Mouse (Mus musculus): ENCODE data around the gene Krt16.
A peak's percentile ranks its signal among the peaks of the same experiment; 100 is the strongest.
"Not testable (repeated sequence)": the region's sequence is repeated elsewhere in the genome, so short reads cannot be mapped to it uniquely, and the experiment has no call there.

Gene Krt16

DNA sequence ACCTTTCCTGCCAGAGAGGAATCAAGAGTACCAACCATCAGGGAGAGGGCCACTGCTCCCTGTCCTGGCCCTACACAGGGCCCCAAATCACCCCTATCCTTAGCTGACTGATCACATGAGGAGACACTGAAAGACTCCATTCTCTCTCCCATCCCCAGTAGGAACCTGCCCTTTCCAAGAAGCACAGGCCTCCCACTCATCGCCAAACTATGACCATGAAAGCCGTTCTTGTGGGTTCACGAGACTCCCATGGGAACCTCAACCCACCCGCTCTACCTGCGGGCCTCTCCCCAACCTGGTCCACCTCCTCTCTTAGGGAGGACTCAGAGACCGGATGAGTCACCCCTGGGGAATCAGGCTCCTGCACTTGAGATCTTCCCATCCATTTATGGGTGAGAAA lies 6.8 kb upstream of the Krt16 start:
- no peak for DNase-seq (ENCODE audit: low read depth)

DNA sequence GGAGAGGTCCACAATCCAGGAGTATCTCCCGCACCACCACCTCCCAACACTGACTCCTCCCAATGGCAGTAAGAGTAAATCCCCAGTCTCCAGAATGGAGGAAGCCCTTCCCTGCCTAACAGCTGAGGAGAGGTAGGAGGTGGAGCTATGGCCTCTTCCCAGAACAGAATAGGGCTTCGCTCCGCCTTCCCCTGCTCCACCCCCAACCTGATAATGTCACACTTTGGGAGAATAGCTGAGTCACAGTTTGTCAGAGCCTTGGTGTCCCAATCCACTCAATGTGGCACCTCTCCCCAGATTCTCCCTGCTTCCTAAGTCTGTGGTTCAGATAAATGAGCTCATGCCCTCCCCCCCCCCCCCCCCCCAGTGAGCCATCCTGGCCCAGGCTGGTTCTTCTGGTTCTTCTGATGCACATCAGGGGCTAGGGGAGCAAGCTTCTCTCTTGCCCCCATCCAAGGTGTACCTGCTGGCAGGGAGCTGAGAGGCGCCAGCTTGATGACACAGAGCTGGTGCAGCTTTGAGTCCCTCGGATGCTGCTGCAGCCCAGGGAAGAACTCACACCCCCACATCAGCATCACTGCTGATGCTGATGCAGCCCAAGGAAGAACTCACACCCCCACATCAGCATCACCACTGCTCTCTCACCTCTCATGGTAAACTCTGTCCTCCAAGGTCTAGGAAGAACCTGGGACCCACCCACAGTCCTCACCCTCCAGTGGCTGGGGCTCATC lies 5.8 kb upstream of the Krt16 start:
- peak; percentile 29 for DNase-seq (ENCODE audit: low read depth)

DNA sequence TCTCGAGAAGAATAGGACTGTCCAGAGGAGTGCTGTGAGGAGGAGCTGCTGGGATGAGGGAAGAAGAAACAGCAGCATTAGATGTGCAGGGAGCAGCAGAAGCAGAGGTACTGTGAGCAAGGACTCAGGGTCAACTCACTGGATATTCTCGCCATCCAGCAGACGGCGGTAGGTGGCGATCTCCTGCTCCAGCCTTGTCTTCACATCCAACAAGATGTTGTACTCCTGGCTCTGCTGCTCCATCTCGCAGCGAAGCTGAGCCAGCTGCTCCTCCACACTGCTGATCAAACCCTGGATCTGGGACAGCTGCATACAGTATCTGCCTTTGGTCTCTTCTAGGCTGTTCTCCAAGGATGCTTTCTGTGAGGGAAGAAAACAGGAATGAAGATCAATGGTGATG lies 2.2 kb downstream of the Krt16 start:
- DNase-seq (ENCODE audit: low read depth), result not testable (repeated sequence)

DNA sequence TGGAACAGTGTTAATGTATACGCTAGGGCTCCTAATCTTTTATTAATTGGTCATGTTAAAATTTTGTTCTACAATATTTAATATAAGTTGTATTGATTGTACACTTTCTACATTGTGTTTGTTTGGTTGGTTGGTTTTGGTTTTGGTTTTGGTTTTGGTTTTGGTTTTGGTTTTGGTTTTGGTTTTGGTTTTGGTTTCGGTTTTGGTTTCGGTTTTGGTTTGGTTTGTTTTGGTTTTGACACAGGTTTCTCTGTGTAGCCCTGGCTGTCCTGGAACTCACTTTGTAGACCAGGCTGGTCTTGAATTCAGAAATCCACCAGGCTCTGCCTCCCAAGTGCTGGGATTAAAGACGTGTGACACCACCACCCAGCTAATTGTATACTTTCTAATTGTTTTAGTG lies 8.4 kb downstream of the Krt16 start:
- DNase-seq (ENCODE audit: low read depth), result not testable (repeated sequence)

DNA sequence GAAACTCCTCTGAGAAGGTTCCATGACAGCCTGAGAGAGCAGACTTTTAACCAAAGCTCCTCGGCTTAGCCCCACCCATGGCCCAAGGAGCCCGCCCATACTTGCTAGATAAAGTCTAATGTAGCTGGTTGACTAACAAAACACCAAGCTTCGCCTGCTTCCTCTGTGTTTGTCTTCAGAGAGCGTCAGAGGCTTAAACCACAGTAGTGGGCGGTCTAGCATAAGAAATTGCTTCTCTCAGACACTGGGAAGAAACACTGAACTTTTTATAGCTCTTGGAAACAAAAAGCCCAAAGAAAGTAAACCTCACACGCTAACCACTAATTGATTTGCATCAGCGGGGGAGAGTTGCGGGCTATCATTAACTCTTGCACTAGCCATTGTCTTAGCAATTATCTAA lies 27.0 kb downstream of the Krt16 start:
- DNase-seq (ENCODE audit: low read depth), result no peak

DNA sequence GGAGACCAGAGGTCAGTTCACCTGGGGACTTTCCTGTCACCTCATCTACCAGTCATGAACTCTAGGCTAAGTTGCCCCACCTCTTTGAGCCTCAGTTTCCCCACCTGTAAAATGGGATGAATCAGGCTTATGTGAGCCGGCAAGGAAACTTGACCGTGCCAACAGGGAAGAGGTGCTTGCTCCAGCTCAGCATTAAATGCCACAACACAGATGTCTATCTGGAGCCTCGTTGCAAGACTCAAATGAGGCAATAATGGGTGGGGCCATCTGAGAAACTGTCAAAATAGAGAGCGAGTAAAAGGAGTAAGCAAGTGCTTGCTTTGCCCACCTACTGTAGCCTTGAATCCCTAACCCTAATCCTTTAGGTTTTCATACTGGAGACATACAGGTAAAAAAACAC lies 29.4 kb downstream of the Krt16 start:
- no peak for DNase-seq (ENCODE audit: low read depth)

DNA sequence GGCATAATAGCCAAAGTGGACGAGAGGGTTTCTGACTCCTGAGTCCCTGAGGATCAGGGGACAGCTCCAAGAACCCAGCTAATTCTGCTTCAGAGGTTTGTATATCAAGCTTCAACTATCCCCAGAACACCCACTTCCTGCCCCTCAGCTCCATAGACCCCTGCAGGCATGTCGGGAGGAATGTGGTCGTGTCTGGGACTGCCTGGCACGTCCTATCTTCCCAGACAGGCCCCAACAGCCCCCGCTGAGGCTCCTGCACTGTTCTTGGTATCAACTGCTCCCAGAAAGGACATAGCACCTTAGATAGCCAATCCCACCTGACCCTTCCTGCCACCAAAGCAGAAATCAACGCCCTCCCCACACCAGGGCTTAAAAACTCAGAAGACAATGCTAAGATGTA lies 40.2 kb downstream of the Krt16 start:
- DNase-seq (ENCODE audit: low read depth), result no peak

DNA sequence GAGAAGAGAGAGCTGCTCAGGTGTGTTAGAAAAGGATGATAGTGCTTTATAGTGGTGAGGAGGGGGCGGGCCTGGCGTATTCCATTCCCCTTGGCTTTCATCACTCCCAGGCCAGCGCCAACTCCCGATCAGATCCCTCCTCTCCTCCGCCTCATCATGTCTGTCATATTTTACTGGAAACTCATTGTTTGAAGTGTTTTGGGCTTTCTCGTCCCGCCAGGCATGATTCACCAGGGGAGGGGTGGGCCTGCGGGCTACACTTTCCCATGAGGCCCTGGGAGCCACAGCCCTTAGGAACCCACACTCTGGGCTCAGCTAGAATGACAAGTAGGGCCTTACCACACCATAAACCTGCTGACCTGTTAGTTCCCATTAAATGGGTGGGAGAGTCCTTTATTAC lies 41.2 kb downstream of the Krt16 start, which contains the start of gene Krt14:
Gene Krt14, minus strand, starts transcription at position 51 of the 400 bp plus-strand sequence.
- DNase-seq (ENCODE audit: low read depth), result no peak

DNA sequence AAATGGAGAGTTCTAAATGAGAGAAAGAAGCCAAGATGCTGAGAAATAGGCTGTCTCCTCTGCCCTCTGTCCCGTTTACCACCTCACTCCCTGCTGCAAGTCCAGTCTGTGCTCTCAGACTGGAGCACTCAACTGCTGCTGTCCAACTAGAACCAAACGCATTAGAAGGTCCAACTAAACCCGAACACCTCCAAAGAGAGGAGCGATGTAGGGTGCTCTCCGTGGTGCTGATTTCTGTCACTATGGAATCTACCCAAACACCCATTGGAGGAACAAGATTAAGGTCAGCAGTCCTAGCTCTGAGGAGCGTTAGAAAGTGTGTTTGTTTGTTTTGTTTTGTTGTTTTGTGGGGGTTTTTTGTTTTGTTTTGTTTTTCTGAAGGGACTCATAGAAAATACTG lies 45.3 kb downstream of the Krt16 start:
- DNase-seq (ENCODE audit: low read depth), result peak; percentile 7

DNA sequence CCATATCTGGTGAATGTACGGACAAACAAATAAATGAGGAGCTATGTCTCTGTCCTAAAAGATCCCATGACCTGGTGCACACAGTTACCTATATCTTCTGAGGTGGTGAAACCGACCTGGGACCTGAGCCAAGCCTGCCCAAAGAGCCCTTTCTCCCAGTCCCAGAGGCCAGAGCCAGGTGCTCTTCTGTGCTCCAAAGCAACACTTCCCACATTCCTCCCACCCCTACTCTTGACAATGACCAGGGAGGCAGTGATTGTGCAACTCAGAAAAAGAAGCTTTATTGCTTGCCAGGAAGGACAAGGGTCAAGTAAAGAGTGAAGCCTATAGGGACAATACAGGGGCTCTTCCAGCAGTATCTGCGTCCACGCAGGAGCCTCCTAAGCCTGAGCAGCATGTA lies 45.8 kb downstream of the Krt16 start:
- DNase-seq (ENCODE audit: low read depth), result no peak

DNA sequence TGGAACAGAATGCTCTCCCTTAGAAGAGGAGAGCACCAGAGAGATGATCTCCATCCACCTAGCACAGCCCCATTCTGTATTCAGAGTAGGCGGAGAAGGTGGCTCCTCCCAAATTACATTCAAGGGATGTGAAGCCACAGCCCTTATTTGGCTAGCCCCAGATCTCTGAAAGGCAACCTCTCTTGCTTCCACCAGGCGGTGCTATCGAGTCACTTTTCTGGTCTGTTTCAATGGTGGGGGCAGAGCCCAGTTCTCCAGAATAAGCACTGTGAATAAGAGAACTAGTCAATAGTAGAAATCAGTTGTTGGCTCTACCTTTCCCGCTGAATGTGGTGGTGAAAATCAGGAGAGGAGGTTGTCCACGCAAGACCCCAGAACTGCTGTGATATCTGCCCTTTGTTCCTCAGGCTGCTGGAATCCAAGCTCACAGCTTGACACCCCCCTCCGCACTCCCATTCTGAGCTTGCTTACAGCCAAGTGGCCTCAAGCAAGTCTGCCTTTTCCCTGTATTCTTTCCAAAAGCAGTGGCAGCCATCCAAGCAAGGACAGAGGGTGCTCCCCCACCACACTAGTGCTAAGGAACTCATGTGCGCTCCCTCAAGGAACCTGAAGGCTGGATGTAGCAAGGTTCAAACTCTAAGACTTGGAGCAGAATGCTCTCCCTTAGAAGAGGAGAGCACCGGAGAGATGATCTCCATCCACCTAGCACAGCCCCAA lies 48.4 kb downstream of the Krt16 start:
- peak; percentile 20 for DNase-seq (ENCODE audit: low read depth)

DNA sequence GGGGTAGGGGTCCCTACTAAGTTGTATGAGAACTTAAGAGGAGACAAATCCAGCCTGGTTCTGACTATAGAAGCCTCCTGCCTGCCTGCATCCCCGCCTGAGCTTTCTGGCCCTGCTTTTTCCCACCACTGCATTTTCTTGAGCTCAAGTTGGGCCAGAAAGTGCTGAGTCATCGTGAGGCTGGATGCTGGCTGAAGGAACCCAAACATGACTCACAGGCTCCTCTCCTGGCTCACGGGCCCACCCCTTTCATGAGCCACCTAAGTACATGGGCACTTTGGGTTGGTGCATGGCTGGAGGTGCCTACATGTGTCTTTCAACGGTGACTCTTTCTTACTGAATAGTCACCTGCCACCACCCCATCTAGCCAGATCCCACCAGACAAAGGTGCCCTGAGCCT lies 50.0 kb downstream of the Krt16 start:
- peak; percentile 6 for DNase-seq (ENCODE audit: low read depth)

Data from c-Kit-positive CD71-positive TER-119-negative erythroid progenitor cells, embryonic 14.5 days (primary cell).